Mouse (Mus musculus): ENCODE results near the gene Pan3.
A peak's percentile ranks its signal among the peaks of the same experiment; 100 is the strongest.

Pan3 gene

GRCm38 (mm10) chr5:147429535-147430305 is at the start of gene Pan3:
TSS of gene Pan3 (plus strand) at chr5:147430161.
- peak; percentile 23; the same call in 1 of the 2 replicates for TF ChIP-seq GATA4 (IDR thresholded peaks at IDR 0.05; ENCODE audit: insufficient replicate concordance, low read length)

GRCm38 (mm10) chr5:147381396-147381795 is 48.6 kb upstream of the Pan3 start:
- TF ChIP-seq GATA4 (IDR thresholded peaks at IDR 0.05; ENCODE audit: insufficient replicate concordance, low read length), result no peak

GRCm38 (mm10) chr5:147386865-147387264 is 43.1 kb upstream of the Pan3 start:
- TF ChIP-seq GATA4 (IDR thresholded peaks at IDR 0.05; ENCODE audit: insufficient replicate concordance, low read length), result no peak

- TF ChIP-seq GATA4 (IDR thresholded peaks at IDR 0.05; ENCODE audit: insufficient replicate concordance, low read length), result no peak
Observed at GRCm38 (mm10) chr5:147388376-147389008, 41.5 kb upstream of the Pan3 start.

GRCm38 (mm10) chr5:147389052-147389451 is 40.9 kb upstream of the Pan3 start:
- no peak for TF ChIP-seq GATA4 (IDR thresholded peaks at IDR 0.05; ENCODE audit: insufficient replicate concordance, low read length)

GRCm38 (mm10) chr5:147390772-147391171 is 39.2 kb upstream of the Pan3 start:
- no peak for TF ChIP-seq GATA4 (IDR thresholded peaks at IDR 0.05; ENCODE audit: insufficient replicate concordance, low read length)

GRCm38 (mm10) chr5:147392667-147393213 is 37.2 kb upstream of the Pan3 start:
- TF ChIP-seq GATA4 (IDR thresholded peaks at IDR 0.05; ENCODE audit: insufficient replicate concordance, low read length), result no peak

- TF ChIP-seq GATA4 (IDR thresholded peaks at IDR 0.05; ENCODE audit: insufficient replicate concordance, low read length), result no peak
Observed at GRCm38 (mm10) chr5:147395050-147395449, 34.9 kb upstream of the Pan3 start.

GRCm38 (mm10) chr5:147399843-147400504 is 30.0 kb upstream of the Pan3 start, which contains the start of gene Flt3:
TSS of gene Flt3 (minus strand) at chr5:147400489.
- no peak for TF ChIP-seq GATA4 (IDR thresholded peaks at IDR 0.05; ENCODE audit: insufficient replicate concordance, low read length)

- no peak for TF ChIP-seq GATA4 (IDR thresholded peaks at IDR 0.05; ENCODE audit: insufficient replicate concordance, low read length)
Observed at GRCm38 (mm10) chr5:147400505-147400979, 29.4 kb upstream of the Pan3 start.

GRCm38 (mm10) chr5:147401024-147401423 is 28.9 kb upstream of the Pan3 start:
- TF ChIP-seq GATA4 (IDR thresholded peaks at IDR 0.05; ENCODE audit: insufficient replicate concordance, low read length), result no peak

GRCm38 (mm10) chr5:147402505-147402904 is 27.5 kb upstream of the Pan3 start:
- TF ChIP-seq GATA4 (IDR thresholded peaks at IDR 0.05; ENCODE audit: insufficient replicate concordance, low read length), result no peak

- no peak for TF ChIP-seq GATA4 (IDR thresholded peaks at IDR 0.05; ENCODE audit: insufficient replicate concordance, low read length)
Observed at GRCm38 (mm10) chr5:147406135-147406534, 23.8 kb upstream of the Pan3 start.

GRCm38 (mm10) chr5:147408731-147409130 is 21.2 kb upstream of the Pan3 start:
- no peak for TF ChIP-seq GATA4 (IDR thresholded peaks at IDR 0.05; ENCODE audit: insufficient replicate concordance, low read length)

- no peak for TF ChIP-seq GATA4 (IDR thresholded peaks at IDR 0.05; ENCODE audit: insufficient replicate concordance, low read length)
Observed at GRCm38 (mm10) chr5:147410585-147410984, 19.4 kb upstream of the Pan3 start.
